Mouse (Mus musculus): ENCODE results near the gene Gm12794.
"Not testable (repeated sequence)": the region's sequence is repeated elsewhere in the genome, so short reads cannot be mapped to it uniquely, and the experiment has no call there.

The Gm12794 gene

DNA sequence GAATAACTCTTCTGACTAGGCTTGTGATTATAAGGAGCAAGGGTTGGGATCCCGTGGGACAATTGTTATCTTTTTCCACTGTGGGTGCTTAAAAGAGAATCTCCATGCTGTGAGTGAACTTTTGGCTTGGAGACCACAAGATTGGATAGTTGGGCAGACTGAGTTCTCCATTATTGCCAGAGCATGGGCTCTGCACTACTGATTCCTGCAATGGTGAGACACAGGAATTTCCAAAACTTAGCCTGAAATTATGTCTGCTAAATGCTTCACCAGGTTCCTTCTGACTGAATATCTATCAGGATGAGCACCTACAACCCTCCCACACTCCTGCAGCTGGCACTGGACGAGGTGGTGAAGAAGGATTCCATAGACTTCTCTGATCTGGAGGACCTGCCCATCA lies at the start of gene Gm12794:
Gm12794 (plus strand) TSS at position 301 of the 400 bp plus-strand sequence.
- DNase-seq (ENCODE audit: low spot score in 2 of 2), result not testable (repeated sequence)

DNA sequence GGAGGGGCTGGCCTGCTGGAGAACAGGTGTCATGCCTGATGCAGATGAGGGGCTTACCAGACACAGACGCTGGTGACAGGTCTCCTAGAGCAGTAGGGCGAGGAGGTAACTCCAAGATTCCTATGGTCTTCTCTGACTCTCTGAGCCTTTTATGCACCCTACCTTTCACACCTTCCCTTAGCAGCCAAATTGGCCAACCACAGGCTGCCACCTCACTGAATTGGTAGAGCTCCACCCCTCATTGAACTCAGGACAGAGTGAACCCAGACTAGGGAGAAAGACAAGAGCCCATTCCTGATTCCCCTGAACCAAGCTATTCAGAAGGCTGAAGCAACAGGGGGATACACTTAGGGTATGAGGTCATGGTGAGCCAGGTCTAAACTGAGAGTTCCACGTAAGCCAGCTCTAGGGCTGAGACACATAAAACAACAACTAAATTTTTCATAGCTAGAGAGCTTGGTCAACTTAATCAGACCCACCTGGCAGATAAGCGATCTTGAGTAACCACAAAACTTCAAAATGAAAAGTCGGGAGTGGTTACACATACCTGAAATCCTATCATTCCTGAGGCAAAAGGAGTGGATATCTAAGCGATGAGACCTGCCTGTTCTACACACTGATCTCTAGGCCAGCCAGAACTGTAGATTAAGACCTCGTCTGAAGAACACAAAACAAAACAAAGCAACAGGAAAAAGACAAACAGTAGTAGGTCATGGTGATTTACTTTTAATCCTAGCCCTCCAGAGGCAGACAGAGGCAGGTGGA lies 46.4 kb upstream of the Gm12794 start, which contains the start of gene C130073F10Rik:
C130073F10Rik (minus strand) TSS at position 134 of the 765 bp plus-strand sequence.
- DNase-seq (ENCODE audit: low spot score in 2 of 2), result no peak

DNA sequence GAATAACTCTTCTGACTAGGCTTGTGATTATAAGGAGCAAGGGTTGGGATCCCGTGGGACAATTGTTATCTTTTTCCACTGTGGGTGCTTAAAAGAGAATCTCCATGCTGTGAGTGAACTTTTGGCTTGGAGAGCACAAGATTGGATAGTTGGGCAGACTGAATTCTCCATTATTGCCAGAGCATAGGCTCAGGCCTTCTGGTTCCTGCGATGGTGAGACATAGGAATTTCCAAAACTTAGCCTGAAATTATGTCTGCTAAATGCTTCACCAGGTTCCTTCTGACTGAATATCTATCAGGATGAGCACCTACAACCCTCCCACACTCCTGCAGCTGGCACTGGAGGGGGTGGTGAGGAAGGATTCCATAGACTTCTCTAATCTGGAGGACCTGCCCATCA lies 31.4 kb upstream of the Gm12794 start, which contains the start of gene Gm12800:
Gm12800 (plus strand) TSS at position 301 of the 400 bp plus-strand sequence.
- DNase-seq (ENCODE audit: low spot score in 2 of 2), result not testable (repeated sequence)

DNA sequence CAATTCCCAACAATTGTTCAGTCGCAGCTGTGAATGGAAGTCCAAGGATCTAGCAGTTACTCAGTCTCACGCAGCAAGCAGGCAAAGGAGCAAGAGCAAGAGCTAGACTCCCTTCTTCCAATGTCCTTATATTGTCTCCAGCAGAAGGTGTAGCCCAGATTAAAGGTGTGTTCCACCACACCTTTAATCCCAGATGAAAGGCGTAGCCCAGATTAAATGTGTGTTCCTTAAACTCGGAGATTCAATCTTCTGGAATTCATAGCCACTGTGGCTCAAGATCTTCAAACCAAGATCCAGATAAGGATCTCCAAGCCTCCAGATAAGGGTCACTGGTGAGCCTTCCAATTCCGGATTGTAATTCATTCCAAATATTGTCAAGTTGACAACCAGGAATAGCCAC lies 40.7 kb downstream of the Gm12794 start, which contains the start of gene Gm12790:
Gm12790 (minus strand) TSS at position 101 of the 400 bp plus-strand sequence.
- not testable (repeated sequence) for DNase-seq (ENCODE audit: low spot score in 2 of 2)

DNA sequence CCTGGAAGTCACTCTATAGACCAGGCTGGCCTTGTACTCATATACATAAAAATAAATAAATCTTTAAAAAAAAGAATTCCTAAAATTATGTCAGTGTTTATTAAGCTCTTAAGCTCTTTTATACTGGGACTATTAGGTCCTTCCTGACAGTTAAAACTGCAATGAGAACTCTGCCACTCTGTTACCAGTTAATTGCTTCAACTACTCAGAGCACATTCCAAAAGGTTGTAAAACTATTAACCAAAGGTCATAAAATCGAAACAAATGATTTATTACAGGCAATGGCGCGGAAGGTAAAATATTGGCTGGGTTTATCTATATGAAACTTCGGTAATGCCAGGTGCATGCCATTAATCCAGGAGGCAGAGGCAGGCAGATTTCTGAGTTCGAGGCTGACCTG lies 45.5 kb downstream of the Gm12794 start:
- no peak for DNase-seq (ENCODE audit: low spot score in 2 of 2)

DNA sequence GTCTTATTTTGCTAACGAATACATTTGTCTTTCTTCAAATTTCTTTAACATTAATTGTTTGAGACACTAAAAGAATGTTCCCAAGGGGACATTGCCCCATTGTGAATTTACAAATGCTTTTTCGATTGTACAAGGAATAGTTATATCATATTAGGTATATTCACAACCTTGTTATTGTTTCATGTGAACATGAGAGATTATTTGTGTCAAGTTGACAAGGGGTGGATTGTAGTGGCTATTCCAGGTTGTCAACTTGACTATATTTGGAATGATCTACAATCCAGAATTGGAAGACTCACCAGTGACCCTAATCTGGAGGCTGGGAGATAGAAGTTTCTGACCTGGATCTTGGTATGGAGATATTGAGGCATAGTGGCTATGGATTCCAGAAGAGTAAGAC lies 46.1 kb downstream of the Gm12794 start, which contains the start of gene Gm12789:
Gm12789 (plus strand) TSS at position 301 of the 400 bp plus-strand sequence.
- DNase-seq (ENCODE audit: low spot score in 2 of 2), result not testable (repeated sequence)
